In the genomic region with DNA sequence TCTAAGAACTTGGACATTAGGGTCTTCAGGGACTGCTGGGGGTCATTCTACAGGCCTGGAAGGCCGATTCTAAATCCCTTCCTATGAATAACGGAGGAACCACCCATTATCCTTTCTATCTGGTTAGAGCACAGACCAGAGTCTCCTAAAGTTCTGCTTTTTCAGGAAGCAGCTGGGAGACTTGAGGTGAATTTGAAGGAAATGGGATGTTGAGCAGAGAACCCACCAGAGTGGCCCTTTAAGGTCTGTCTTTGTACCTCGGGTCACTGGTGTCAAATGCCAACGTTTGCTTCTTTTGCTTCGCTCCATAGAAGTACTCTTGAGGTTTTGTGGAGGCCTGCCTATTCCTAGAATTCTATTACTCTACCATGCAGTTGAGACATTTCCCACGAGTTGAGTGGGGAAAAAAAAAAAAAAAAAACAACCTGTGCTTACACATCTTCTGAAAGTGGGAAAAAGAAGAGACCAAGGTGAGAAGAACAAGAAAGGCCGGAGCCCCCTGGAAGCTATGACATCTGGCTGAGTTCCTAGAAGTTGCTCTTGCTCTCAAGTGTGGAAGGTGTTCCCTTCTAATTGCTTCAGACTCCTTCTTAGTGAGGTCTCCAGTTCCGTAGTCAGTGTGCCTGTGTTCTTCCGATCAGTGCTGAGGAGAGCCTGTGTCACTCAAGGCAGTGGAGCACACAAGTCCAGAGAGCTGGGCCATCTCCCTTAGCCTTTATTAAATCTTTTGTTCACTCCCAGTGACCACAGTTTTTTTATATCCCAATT, we compare ENCODE assay signal across 8 mouse cellular contexts. TPM values are rescaled to one million over a fixed set of nuclear protein-coding genes. Genes with fewer than 3 reads are reported as not detected.
DNase-seq lines count a peak whose midpoint lies in the region; ATAC-seq lines count a peak whose summit lies in the region.

No protein-coding gene starts in this region.

- ATAC-seq in neural tube, embryonic 11.5 days (ENCODE audit: insufficient read depth, low FRiP score, low TSS enrichment) = no peak
- ATAC-seq in limb, embryonic 13.5 days (ENCODE audit: low FRiP score, low read depth) = no peak
- no peak for ATAC-seq in stomach, embryonic 15.5 days (ENCODE audit: insufficient read depth, low FRiP score, low read depth)

- no peaks in the 10 kb centered on the region for H3K9me3 ChIP-seq in neural tube, embryonic 11.5 days (ENCODE audit: control insufficient read depth, low read length)
- H3K9me3 ChIP-seq in limb, embryonic 13.5 days = no peaks in the 10 kb centered on the region
- H3K9me3 ChIP-seq in stomach, embryonic 15.5 days = no peaks in the 10 kb centered on the region

- H3K36me3 ChIP-seq in neural tube, embryonic 11.5 days (ENCODE audit: control insufficient read depth, insufficient read depth, low read length) = no peaks in the 10 kb centered on the region
- no peaks in the 10 kb centered on the region for H3K36me3 ChIP-seq in limb, embryonic 13.5 days
- H3K36me3 ChIP-seq in stomach, embryonic 15.5 days = no peaks in the 10 kb centered on the region

- no peaks in the 10 kb centered on the region for H3K27me3 ChIP-seq in neural tube, embryonic 11.5 days (ENCODE audit: control insufficient read depth, insufficient read depth, low read length)
- H3K27me3 ChIP-seq in limb, embryonic 13.5 days = no peaks in the 10 kb centered on the region
- H3K27me3 ChIP-seq in stomach, embryonic 15.5 days (replicated peaks) = no peaks in the 10 kb centered on the region

- H3K4me1 ChIP-seq in neural tube, embryonic 11.5 days (ENCODE audit: control insufficient read depth, insufficient read depth, low read length) = peaks cover 29% of the 10 kb centered on the region
- peaks cover 52% of the 10 kb centered on the region for H3K4me1 ChIP-seq in limb, embryonic 13.5 days
- H3K4me1 ChIP-seq in stomach, embryonic 15.5 days = peaks cover 38% of the 10 kb centered on the region

- peak overlapping the region; percentile 41 for H3K9ac ChIP-seq in neural tube, embryonic 11.5 days (ENCODE audit: low read length)
- no peak overlapping the region; the same call in 1 of the 2 replicates for H3K9ac ChIP-seq in limb, embryonic 13.5 days
- no peak overlapping the region for H3K9ac ChIP-seq in stomach, embryonic 15.5 days

- peak; percentile 54 for DNase-seq in cerebellum, adult 11-12 months
- no peak for DNase-seq in cerebellum, adult 11 months
- no peak for DNase-seq in neural tube, embryonic 11.5 days (ENCODE audit: low spot score)
- no peak for DNase-seq in neural tube, embryonic 10.5 days (ENCODE audit: extremely low spot score, low spot score)
- no peak for DNase-seq in spleen, postnatal 10 days (ENCODE audit: low spot score in 2 of 2)
- DNase-seq in right cerebral cortex, postnatal 10 days (ENCODE audit: low spot score in 2 of 2) = no peak

- peak overlapping the region; percentile 97 for H3K27ac ChIP-seq in neural tube, embryonic 11.5 days (ENCODE audit: low read depth, low read length)
- H3K27ac ChIP-seq in limb, embryonic 13.5 days = peak overlapping the region; percentile 100
- H3K27ac ChIP-seq in stomach, embryonic 15.5 days = peak overlapping the region; percentile 100

- H3K4me2 ChIP-seq in neural tube, embryonic 11.5 days (ENCODE audit: low read depth) = peak overlapping the region; percentile 34
- H3K4me2 ChIP-seq in limb, embryonic 13.5 days (replicated peaks) = peak overlapping the region; percentile 100
- H3K4me2 ChIP-seq in stomach, embryonic 15.5 days = peak overlapping the region; percentile 75

- peak overlapping the region; percentile 20; the same call in 1 of the 2 replicates for H3K4me3 ChIP-seq in neural tube, embryonic 11.5 days (ENCODE audit: low read depth, low read length)
- peak overlapping the region; percentile 90 for H3K4me3 ChIP-seq in limb, embryonic 13.5 days
- H3K4me3 ChIP-seq in stomach, embryonic 15.5 days (replicated peaks) = peak overlapping the region; percentile 29; the same call in 1 of the 2 replicates

- WGBS in neural tube, embryonic 11.5 days = 24% methylated on average over 9 of the region's 9 CpGs
- WGBS in limb, embryonic 13.5 days = 22% methylated on average over 9 of the region's 9 CpGs
- WGBS in stomach, embryonic 15.5 days = 31% methylated on average over 9 of the region's 9 CpGs

RNA-seq across cellular contexts. Expression of a gene that starts 0.6 kb away (rescaled TPM):
- polyA plus RNA-seq in neural tube, embryonic 11.5 days (2014; fragmentation: Nextera tagmentation; extraction: Ambion mirVana) = 345 and 381 TPM in 2 replicates
- 303 and 321 TPM in 2 replicates for polyA plus RNA-seq in limb, embryonic 13.5 days (2015; fragmentation: Nextera tagmentation; extraction: Ambion mirVana)
- 322 and 340 TPM in 2 replicates for polyA plus RNA-seq in stomach, embryonic 15.5 days (2015; fragmentation: Nextera tagmentation; extraction: Ambion mirVana)

RNA-seq across cellular contexts. Expression of a gene that starts 9.0 kb away (rescaled TPM):
- 1.4 and 1.7 TPM in 2 replicates for polyA plus RNA-seq in neural tube, embryonic 11.5 days (2014; fragmentation: Nextera tagmentation; extraction: Ambion mirVana)
- 1.7 and 3.1 TPM in 2 replicates for polyA plus RNA-seq in limb, embryonic 13.5 days (2015; fragmentation: Nextera tagmentation; extraction: Ambion mirVana)
- polyA plus RNA-seq in stomach, embryonic 15.5 days (2015; fragmentation: Nextera tagmentation; extraction: Ambion mirVana) = 1.5 and 2.4 TPM in 2 replicates

RNA-seq across cellular contexts. Expression of a gene that starts 10.7 kb away (rescaled TPM):
- polyA plus RNA-seq in neural tube, embryonic 11.5 days (2014; fragmentation: Nextera tagmentation; extraction: Ambion mirVana) = 468 and 513 TPM in 2 replicates
- 354 and 355 TPM in 2 replicates for polyA plus RNA-seq in limb, embryonic 13.5 days (2015; fragmentation: Nextera tagmentation; extraction: Ambion mirVana)
- polyA plus RNA-seq in stomach, embryonic 15.5 days (2015; fragmentation: Nextera tagmentation; extraction: Ambion mirVana) = 351 and 362 TPM in 2 replicates

RNA-seq across cellular contexts. Expression of a gene that starts 32.5 kb away (rescaled TPM):
- 0.07 TPM in 1 of 2 replicates, not detected in the other for polyA plus RNA-seq in neural tube, embryonic 11.5 days (2014; fragmentation: Nextera tagmentation; extraction: Ambion mirVana)
- polyA plus RNA-seq in limb, embryonic 13.5 days (2015; fragmentation: Nextera tagmentation; extraction: Ambion mirVana) = 0.04 and 0.15 TPM in 2 replicates
- 0.41 and 0.64 TPM in 2 replicates for polyA plus RNA-seq in stomach, embryonic 15.5 days (2015; fragmentation: Nextera tagmentation; extraction: Ambion mirVana)

RNA-seq across cellular contexts. Expression of a gene that starts 44.8 kb away (rescaled TPM):
- 110 and 118 TPM in 2 replicates for polyA plus RNA-seq in neural tube, embryonic 11.5 days (2014; fragmentation: Nextera tagmentation; extraction: Ambion mirVana)
- polyA plus RNA-seq in limb, embryonic 13.5 days (2015; fragmentation: Nextera tagmentation; extraction: Ambion mirVana) = 128 and 133 TPM in 2 replicates
- 128 and 153 TPM in 2 replicates for polyA plus RNA-seq in stomach, embryonic 15.5 days (2015; fragmentation: Nextera tagmentation; extraction: Ambion mirVana)

Comparison
In these comparisons a context has a peak if more than half of its experiments do, and no peak if none do; other contexts are left out.
1. H3K4me2 ChIP-seq: peak in every context shown above with its lines; median percentile 100 in limb, embryonic 13.5 days; 75 in stomach, embryonic 15.5 days; 34 in neural tube, embryonic 11.5 days.
2. H3K4me3 ChIP-seq: peak in every context shown above with its lines; median percentile 90 in limb, embryonic 13.5 days; 29 in stomach, embryonic 15.5 days; 20 in neural tube, embryonic 11.5 days.